Mouse (Mus musculus): ENCODE data around the gene Rab15.

DNA sequence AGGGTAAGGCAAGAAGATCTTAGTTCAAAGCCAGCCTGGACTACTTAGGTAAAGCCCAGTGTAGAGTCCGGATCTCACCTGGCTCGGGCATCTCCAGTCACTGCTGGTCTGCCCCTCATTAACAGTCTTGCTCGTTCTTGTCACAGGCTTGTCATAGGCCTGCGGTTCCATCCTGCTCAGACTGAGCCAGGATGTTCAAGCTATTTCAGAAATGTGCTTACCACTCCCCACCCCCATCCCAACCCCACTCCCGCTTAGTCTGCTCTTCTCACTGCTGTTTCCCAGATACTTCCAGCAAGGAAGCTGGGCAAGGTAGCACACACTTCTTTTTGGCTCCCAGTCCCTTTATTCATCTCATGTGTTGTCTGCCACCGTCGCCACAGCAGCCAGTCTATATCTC, 46.9 kb upstream of the Rab15 start:
- TF ChIP-seq MYOG (IDR thresholded peaks at IDR 0.05; ENCODE audit: control insufficient read depth in 1 of 3, insufficient read depth in 1 of 3, insufficient read length in 2 of 3, low read depth in 2 of 3), result no peak
- no peak for TF ChIP-seq POLR2A (IDR thresholded peaks at IDR 0.05; ENCODE audit: insufficient read length, low read depth)
- TF ChIP-seq MYOD1 (IDR thresholded peaks at IDR 0.05; ENCODE audit: control insufficient read depth in 1 of 3, insufficient read length in 2 of 3, low read depth in 2 of 3), result no peak
- no peak for TF ChIP-seq TCF3 (IDR thresholded peaks at IDR 0.05; ENCODE audit: insufficient read length, low read depth)
- TF ChIP-seq MAX (IDR thresholded peaks at IDR 0.05; ENCODE audit: low read depth), result no peak
- TF ChIP-seq E2F4 (IDR thresholded peaks at IDR 0.05; ENCODE audit: insufficient read depth), result no peak
- no peak for TF ChIP-seq POLR2AphosphoS2 (IDR thresholded peaks at IDR 0.05; ENCODE audit: insufficient read length, low read depth)
- TF ChIP-seq USF1 (IDR thresholded peaks at IDR 0.05; ENCODE audit: low read depth), result no peak

Data from myocyte (in vitro differentiated cells).